Mouse (Mus musculus) heart, adult 8-10 months (tissue): ENCODE results near the gene Foxo6. TPM values are rescaled to one million over a fixed set of nuclear protein-coding genes. Genes with fewer than 3 reads are reported as not detected.

Source experiments
- DNase-seq: peaks from one replicate; pipeline ENCODE4 v3.0.0; 2022; ENCODE audit warnings: low spot score
- total RNA-seq, 4 experiments: library from RNA; stranded (reverse); gene quantifications; 2 replicates each; pipeline ENCODE4 v1.2.4; 2022

The Foxo6 gene
- total RNA-seq: 1 to 10 TPM; 2.3 to 6.3 (median 3.3) TPM

- peak; percentile 95 for DNase-seq
These were observed at the start of gene Foxo6 for GRCm38 (mm10) chr4:120287290-120288111. Foxo6 (minus strand) TSS chr4:120287349.

- no peak for DNase-seq
These were observed 47.2 kb upstream of the Foxo6 start for GRCm38 (mm10) chr4:120334316-120334715.

GRCm38 (mm10) chr4:120332934-120333421, 45.8 kb upstream of the Foxo6 start:
- DNase-seq: no peak

- no peak for DNase-seq
These were observed 45.3 kb upstream of the Foxo6 start for GRCm38 (mm10) chr4:120332405-120332933.

- DNase-seq: no peak
These were observed 44.8 kb upstream of the Foxo6 start for GRCm38 (mm10) chr4:120331992-120332391.

GRCm38 (mm10) chr4:120331541-120331940, 44.4 kb upstream of the Foxo6 start:
- DNase-seq: no peak

GRCm38 (mm10) chr4:120325748-120326147, 38.6 kb upstream of the Foxo6 start:
- DNase-seq: no peak

GRCm38 (mm10) chr4:120325051-120325450, 37.9 kb upstream of the Foxo6 start:
- DNase-seq: no peak

- DNase-seq: no peak
These were observed 36.7 kb upstream of the Foxo6 start for GRCm38 (mm10) chr4:120323858-120324257.

- peak; percentile 15 for DNase-seq
These were observed 36.0 kb upstream of the Foxo6 start for GRCm38 (mm10) chr4:120323198-120323597.

GRCm38 (mm10) chr4:120317541-120317940, 30.4 kb upstream of the Foxo6 start:
- no peak for DNase-seq

GRCm38 (mm10) chr4:120316716-120317115, 29.6 kb upstream of the Foxo6 start:
- no peak for DNase-seq

- DNase-seq: no peak
These were observed 27.4 kb upstream of the Foxo6 start for GRCm38 (mm10) chr4:120314571-120314970.

- DNase-seq: no peak
These were observed 26.2 kb upstream of the Foxo6 start for GRCm38 (mm10) chr4:120313309-120313708.

- no peak for DNase-seq
These were observed 17.4 kb upstream of the Foxo6 start for GRCm38 (mm10) chr4:120304580-120304979.

- no peak for DNase-seq
These were observed 12.1 kb upstream of the Foxo6 start for GRCm38 (mm10) chr4:120299287-120299686.

GRCm38 (mm10) chr4:120291106-120291822, 4.1 kb upstream of the Foxo6 start:
- DNase-seq: peak; percentile 65

- peak; percentile 47 for DNase-seq
These were observed 3.3 kb upstream of the Foxo6 start for GRCm38 (mm10) chr4:120290486-120290885.

GRCm38 (mm10) chr4:120289181-120289965, 2.2 kb upstream of the Foxo6 start:
- DNase-seq: no peak

GRCm38 (mm10) chr4:120286761-120287241, 348 bp downstream of the Foxo6 start:
- DNase-seq: no peak

GRCm38 (mm10) chr4:120285730-120286129, 1.4 kb downstream of the Foxo6 start:
- no peak for DNase-seq
